Mouse (Mus musculus) heart, embryonic 11.5 days (tissue): ENCODE measurements around the gene Gm10135. TPM values are rescaled to one million over a fixed set of nuclear protein-coding genes. Genes with fewer than 3 reads are reported as not detected.
A peak's percentile ranks its signal among the peaks of the same experiment; 100 is the strongest.
"Not testable (repeated sequence)": the region's sequence is repeated elsewhere in the genome, so short reads cannot be mapped to it uniquely, and the experiment has no call there.

Experiments used
- ATAC-seq: fragments of 200-750 bp; cut with Nextera tagmentation; replicated peaks from 2 replicates; pipeline ENCODE4 v1.8.0; 2017; ENCODE audit warnings: moderate library complexity; ENCODE audit not compliant: insufficient number of reproducible peaks, low FRiP score, low TSS enrichment
- H3K27ac ChIP-seq: fragments of 300-500 bp; sonication (generic); 2 replicates; pipeline ENCODE4 v1.5.1; 2014; ENCODE audit warnings: mild to moderate bottlenecking, low read depth, low read length
- H3K27me3 ChIP-seq: fragments of 300-500 bp; sonication (generic); 2 replicates; pipeline ENCODE4 v1.6.1; 2014; ENCODE audit warnings: mild to moderate bottlenecking, low read length, mixed read lengths; ENCODE audit not compliant: control insufficient read depth, insufficient read depth
- H3K36me3 ChIP-seq: fragments of 300-500 bp; sonication (generic); 2 replicates; pipeline ENCODE4 v1.6.1; 2014; ENCODE audit warnings: mild to moderate bottlenecking, low read length, moderate library complexity, mixed read lengths; ENCODE audit not compliant: control insufficient read depth, insufficient read depth
- H3K4me1 ChIP-seq: fragments of 300-500 bp; sonication (generic); 2 replicates; pipeline ENCODE4 v1.6.1; 2014; ENCODE audit warnings: low read length; ENCODE audit not compliant: control insufficient read depth, insufficient read depth
- H3K4me2 ChIP-seq: fragments of 300-500 bp; sonication (generic); 2 replicates; pipeline ENCODE4 v1.6.1; 2014; ENCODE audit warnings: mild to moderate bottlenecking, moderate library complexity
- H3K4me3 ChIP-seq: fragments of 300-500 bp; sonication (generic); 2 replicates; pipeline ENCODE4 v1.5.1; 2014; ENCODE audit warnings: low read depth, low read length
- H3K9ac ChIP-seq: fragments of 300-500 bp; sonication (generic); 2 replicates; pipeline ENCODE4 v1.6.1; 2014; ENCODE audit warnings: mild to moderate bottlenecking, low read depth, low read length, moderate library complexity
- H3K9me3 ChIP-seq: fragments of 300-500 bp; sonication (generic); replicated peaks from 2 replicates; pipeline ENCODE4 v1.6.1; 2016; ENCODE audit warnings: low read length; ENCODE audit not compliant: control insufficient read depth
- WGBS: fragments of 180-500 bp; shearing (Covaris S2); extraction: QIAGEN DNeasy Blood & Tissue Kit; methylation state at CpG from one replicate; pipeline ENCODE4 v1.1.7; 2014; ENCODE audit not compliant: insufficient replicate concordance; 5-methylcytosine and 5-hydroxymethylcytosine counted together
- polyA plus RNA-seq: library from polyadenylated mRNA; unstranded; fragments of >200 nt; fragmentation: Nextera tagmentation; extraction: Ambion mirVana; gene quantifications from 2 replicates; pipeline ENCODE4 v1.2.1, GENCODE M21; 2014

The Gm10135 gene
- polyA plus RNA-seq, 1 experiment from 2014 or later = not detected

DNA sequence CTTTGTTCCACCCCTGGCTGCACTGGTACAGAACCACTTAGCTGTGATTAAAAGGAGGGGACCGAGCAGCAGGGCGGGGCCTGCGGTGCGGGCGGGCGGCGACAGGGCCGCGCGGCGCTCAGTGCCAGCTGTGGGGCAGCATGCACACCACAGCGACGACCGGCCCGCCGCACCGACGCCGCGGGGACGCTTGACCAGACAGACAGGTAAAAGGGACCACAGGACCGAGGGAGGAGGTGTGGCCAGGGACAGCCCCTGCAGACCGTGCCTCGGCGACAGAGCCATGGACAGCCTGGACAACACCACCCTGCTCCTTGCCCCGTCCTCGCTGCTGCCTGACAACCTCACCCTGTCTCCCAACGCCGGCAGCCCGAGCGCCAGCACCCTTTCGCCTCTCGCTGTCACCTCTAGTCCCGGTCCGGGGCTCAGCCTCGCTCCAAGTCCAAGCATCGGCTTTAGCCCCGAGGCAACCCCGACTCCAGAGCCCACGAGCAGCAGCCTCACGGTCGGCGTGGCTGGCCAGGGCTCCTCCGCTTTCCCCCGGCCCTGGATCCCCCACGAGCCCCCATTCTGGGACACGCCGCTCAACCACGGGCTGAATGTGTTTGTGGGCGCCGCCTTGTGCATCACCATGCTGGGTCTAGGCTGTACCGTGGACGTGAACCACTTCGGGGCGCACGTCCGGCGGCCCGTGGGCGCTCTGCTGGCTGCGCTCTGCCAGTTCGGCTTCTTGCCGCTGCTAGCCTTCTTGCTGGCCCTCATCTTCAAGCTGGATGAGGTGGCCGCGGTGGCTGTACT, 32.5 kb upstream of the Gm10135 start, which contains the start of gene Slc10a4:
Gene Slc10a4, plus strand, starts transcription at position 100 of the 798 bp plus-strand sequence.
- Histone ChIP-seq H3K4me3 (peak within 1 kb of the TSS; percentile 46), H3K36me3 (no peaks in the 10 kb centered on the region), H3K4me1 (no peaks in the 10 kb centered on the region), H3K9ac (no peak within 1 kb of the TSS), H3K9me3 (no peaks in the 10 kb centered on the region), H3K4me2 (peak within 1 kb of the TSS; percentile 83), H3K27me3 (peaks cover 28% of the 10 kb centered on the region), H3K27ac (no peak within 1 kb of the TSS)
- ATAC-seq = no peak; the same call in 1 of the 2 replicates
- WGBS = 7% methylated on average over 60 of the region's 65 CpGs

DNA sequence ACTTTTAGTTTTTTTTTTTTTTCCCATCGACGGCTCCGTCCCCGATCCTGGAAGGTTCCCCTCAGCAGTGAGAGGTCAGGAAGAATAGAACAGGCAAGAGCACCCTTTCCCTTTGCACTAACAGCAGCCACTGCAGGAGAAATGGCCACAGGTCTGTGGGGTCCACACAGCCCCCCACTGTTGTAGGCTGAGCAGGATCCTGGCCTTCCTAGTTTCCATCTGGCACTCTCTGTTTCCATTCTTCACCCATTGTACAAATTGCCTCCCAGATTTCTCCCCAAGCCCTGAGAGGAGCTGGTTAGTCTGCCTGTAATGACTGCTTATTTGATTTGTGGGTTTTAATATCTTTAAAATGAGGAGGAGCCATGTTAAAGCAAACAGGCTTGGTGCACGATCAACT, 29.5 kb upstream of the Gm10135 start:
- Histone ChIP-seq H3K4me1 (no peaks in the 10 kb centered on the region), H3K27ac (no peak overlapping the region), H3K9me3 (no peaks in the 10 kb centered on the region), H3K27me3 (peaks cover 28% of the 10 kb centered on the region), H3K36me3 (no peaks in the 10 kb centered on the region), H3K4me2 (no peak overlapping the region), H3K4me3 (no peak overlapping the region), H3K9ac (no peak overlapping the region)
- WGBS = 82% methylated on average over 5 of the region's 5 CpGs
- no peak for ATAC-seq

DNA sequence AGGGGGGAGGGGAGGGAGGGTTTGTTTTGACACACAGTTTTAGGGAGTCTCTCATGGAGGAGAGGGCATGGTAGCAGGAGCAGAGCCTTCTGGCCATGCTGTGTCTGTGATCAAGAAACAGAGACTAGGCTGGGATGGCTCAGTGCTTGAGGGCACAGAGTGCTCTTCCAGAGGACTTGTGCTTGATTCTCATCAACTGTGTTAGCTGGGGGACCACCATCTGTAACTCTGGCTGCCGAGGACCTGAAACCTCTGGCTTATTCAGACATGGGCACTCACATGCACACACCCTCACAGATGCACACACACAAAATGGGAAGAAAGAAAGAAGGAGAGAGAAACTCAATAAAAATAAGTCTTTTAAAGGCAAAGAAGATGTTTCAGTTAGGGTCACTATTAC, 24.0 kb upstream of the Gm10135 start:
- not testable (repeated sequence) for H3K36me3 ChIP-seq, ATAC-seq, H3K27ac ChIP-seq, H3K9ac ChIP-seq, H3K4me2 ChIP-seq, H3K4me1 ChIP-seq, H3K9me3 ChIP-seq, H3K27me3 ChIP-seq, H3K4me3 ChIP-seq
- WGBS = 76% methylated on average over 1 of the region's 1 CpGs

DNA sequence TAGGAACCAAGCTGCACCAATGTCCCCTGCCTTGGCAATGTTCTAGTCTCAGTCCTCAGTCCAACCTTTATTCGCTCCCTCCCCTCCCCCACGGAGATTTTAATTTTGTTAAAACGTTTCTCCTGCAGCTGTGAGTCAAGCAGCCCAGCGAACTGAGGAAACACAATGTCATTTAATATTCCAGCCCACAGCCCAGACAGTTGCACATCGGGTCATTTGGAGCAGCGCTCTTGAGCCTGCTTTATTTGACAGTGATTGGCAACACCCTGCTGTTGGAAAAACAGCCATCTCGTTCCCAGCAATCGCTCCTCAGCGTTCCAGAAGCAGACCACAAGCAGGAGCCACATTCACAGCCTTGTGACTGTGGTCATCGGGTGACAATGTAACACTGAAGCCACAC, 20.9 kb upstream of the Gm10135 start:
- H3K4me1 ChIP-seq = no peaks in the 10 kb centered on the region
- no peaks in the 10 kb centered on the region for H3K9me3 ChIP-seq
- no peaks in the 10 kb centered on the region for H3K36me3 ChIP-seq
- H3K27me3 ChIP-seq = no peaks in the 10 kb centered on the region
- H3K9ac ChIP-seq = no peak overlapping the region
- ATAC-seq = no peak
- no peak overlapping the region for H3K4me2 ChIP-seq
- 32% methylated on average over 10 of the region's 10 CpGs for WGBS
- H3K4me3 ChIP-seq = no peak overlapping the region
- H3K27ac ChIP-seq = no peak overlapping the region

DNA sequence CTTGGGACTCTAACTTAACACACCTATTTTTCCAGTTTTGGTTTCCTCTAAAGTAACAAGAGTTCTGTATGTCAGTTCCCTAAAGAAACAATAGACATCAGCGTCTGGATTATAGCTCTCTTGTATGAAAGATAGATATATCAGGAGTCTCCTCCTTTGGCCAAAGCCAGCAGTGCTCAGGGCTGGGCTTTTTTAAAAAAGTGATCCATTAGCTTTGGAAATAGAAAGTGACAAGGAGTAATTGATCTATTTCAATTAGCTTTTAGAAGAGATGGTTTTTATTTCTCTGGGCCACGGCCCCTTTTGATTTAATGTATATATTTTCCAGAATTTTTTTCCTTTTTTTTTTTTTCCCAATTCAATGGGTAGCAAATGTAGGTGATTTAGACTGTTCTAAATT, 20.4 kb upstream of the Gm10135 start:
- WGBS = 70% methylated on average over 2 of the region's 2 CpGs
- Histone ChIP-seq H3K9me3 (no peaks in the 10 kb centered on the region), H3K27me3 (no peaks in the 10 kb centered on the region), H3K4me1 (no peaks in the 10 kb centered on the region), H3K9ac (no peak overlapping the region), H3K36me3 (no peaks in the 10 kb centered on the region), H3K4me3 (no peak overlapping the region), H3K27ac (no peak overlapping the region), H3K4me2 (no peak overlapping the region)
- ATAC-seq = no peak

DNA sequence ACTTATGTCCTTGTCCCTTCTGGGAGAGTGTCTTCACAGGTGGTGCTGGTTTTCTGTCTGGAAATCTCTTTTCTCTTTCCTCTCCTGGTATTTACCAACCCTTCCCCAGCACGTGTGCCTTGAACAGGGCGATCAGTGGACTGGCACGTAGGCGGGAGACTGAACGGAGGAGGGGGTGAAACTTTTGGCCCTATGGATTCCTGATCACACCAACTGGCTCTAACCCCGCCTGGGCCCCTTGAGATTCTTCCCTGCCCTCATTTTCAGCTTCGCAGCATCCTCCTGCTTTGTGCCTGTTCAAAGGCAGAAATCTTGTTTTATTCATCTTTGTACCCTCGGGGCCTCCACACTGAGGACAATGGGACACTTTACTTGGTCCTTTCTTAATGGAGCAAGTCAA, 19.9 kb upstream of the Gm10135 start:
- H3K4me2 ChIP-seq = no peak overlapping the region
- ATAC-seq = no peak
- WGBS = 71% methylated on average over 8 of the region's 8 CpGs

DNA sequence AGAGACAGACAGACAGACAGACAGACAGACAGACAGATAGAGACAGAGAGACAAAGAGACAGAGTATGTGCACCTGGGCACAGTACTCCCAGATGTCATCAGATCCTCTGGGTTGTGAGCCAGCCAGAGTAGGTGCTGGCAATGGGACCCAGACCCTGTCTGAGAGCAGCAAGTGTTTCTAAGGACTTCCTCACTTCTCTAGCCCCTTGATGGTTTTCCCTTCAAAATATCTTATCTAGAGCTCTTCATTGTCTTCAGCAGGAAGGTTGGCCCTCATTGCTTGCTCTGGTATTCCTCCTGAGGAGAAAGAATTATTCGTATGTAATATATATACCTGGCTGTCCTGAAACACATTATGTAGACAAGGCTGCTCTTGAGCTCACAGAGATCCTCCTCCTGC, 18.0 kb upstream of the Gm10135 start:
- H3K27ac ChIP-seq = no peak overlapping the region
- 67% methylated on average over 1 of the region's 1 CpGs for WGBS

More for the DNA sequence above, 19.9 kb upstream of the Gm10135 start:
- Histone ChIP-seq H3K27ac (no peak overlapping the region), H3K27me3 (no peaks in the 10 kb centered on the region), H3K9me3 (no peaks in the 10 kb centered on the region), H3K4me1 (no peaks in the 10 kb centered on the region), H3K36me3 (no peaks in the 10 kb centered on the region), H3K4me3 (no peak overlapping the region), H3K9ac (no peak overlapping the region)

DNA sequence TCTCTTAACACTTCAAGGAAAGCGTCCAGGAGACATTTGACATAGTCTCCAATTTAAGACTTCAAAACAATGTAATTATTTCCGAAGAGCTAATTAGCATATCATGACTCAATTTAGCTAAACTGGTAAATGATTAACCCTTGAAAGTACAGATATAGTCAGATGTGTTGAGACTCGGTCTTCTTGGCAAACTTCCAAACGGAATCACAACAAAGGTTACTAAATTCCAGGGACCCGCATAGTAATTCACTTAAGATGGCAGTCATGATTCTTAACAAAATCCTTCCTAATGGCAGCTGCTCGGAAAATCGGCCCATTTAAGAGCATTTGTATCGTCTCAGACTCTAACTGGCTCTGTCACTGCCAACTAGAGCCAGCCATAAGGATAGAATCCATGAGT, 15.3 kb upstream of the Gm10135 start:
- 80% methylated on average over 8 of the region's 8 CpGs for WGBS
- H3K27me3 ChIP-seq = no peaks in the 10 kb centered on the region
- no peaks in the 10 kb centered on the region for H3K36me3 ChIP-seq
- no peaks in the 10 kb centered on the region for H3K9me3 ChIP-seq
- no peak overlapping the region for H3K4me2 ChIP-seq
- no peak for ATAC-seq
- H3K27ac ChIP-seq = no peak overlapping the region
- no peak overlapping the region for H3K4me3 ChIP-seq
- H3K9ac ChIP-seq = no peak overlapping the region
- H3K4me1 ChIP-seq = no peaks in the 10 kb centered on the region

More for the DNA sequence above, 18.0 kb upstream of the Gm10135 start:
- no peak overlapping the region for H3K4me3 ChIP-seq
- H3K4me2 ChIP-seq = no peak overlapping the region
- no peak overlapping the region for H3K9ac ChIP-seq
- ATAC-seq = no peak
- no peaks in the 10 kb centered on the region for H3K27me3 ChIP-seq
- no peaks in the 10 kb centered on the region for H3K4me1 ChIP-seq
- no peaks in the 10 kb centered on the region for H3K9me3 ChIP-seq
- H3K36me3 ChIP-seq = no peaks in the 10 kb centered on the region

DNA sequence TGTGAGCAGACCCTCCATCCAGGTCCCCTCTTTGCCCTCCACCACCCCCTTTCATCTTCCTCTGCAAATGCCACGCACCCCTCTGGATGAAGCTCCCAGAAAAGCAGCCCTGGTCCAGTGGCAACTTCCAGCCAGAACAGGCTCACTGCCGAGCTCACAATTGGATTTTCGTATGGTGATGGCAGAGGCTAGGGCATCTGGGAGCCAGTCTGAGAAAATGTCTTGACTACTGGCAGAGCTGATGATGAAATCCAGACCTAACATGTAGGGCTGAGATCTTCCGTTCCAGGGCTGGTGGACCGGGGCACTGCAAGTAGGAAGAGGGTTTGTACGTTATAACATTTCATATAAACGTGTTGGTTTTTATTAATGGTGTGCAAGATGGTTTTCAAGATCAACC, 13.3 kb upstream of the Gm10135 start:
- no peak overlapping the region for H3K27ac ChIP-seq
- no peaks in the 10 kb centered on the region for H3K4me1 ChIP-seq
- H3K9me3 ChIP-seq = no peaks in the 10 kb centered on the region
- no peak for ATAC-seq
- H3K9ac ChIP-seq = no peak overlapping the region
- no peaks in the 10 kb centered on the region for H3K27me3 ChIP-seq
- no peaks in the 10 kb centered on the region for H3K36me3 ChIP-seq
- H3K4me2 ChIP-seq = no peak overlapping the region
- WGBS = 74% methylated on average over 7 of the region's 7 CpGs
- no peak overlapping the region for H3K4me3 ChIP-seq
